Mouse (Mus musculus): ENCODE measurements around the gene Dpp4.

Gene Dpp4

DNA sequence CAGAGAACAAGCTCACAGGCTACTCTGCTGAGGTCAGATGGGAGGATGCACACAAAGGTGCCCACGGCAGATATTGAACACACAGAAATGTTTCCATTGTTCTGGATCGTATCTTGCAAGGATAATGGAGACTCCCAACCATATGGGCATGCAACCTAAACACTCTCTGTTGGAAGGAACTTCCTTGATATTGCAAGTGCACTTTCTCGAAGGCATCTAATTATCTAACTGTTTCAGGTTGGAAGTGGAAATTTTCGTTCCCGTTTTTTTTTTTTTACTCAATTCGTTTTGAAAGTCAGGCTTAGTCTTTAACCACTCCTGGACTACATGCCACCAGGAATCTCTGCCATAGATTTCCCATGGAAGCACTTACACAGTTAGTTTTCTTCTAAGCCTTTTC lies 51.2 kb downstream of the Dpp4 start:
- no peak for DNase-seq (ENCODE audit: low read depth, low spot score)

DNA sequence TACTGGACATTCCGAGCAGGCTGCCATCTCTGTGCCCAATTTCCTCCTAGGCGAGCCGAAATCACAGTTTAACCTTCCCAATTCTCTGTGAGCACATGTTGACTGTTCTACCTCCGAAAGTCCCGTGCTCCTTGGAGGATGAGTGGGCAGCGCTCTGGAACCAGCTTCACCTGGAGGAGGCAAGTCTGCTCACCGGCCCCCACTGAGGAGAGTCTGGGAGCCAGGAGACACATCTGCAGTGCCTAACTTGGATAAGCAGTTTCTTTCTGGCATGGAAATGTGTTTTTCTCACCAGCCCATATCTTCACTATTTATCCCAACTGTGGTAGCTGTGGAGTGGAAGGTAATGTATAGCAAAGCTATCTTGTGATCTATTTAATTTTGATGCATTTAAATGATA lies 54.8 kb downstream of the Dpp4 start:
- no peak for DNase-seq (ENCODE audit: low read depth, low spot score)

DNA sequence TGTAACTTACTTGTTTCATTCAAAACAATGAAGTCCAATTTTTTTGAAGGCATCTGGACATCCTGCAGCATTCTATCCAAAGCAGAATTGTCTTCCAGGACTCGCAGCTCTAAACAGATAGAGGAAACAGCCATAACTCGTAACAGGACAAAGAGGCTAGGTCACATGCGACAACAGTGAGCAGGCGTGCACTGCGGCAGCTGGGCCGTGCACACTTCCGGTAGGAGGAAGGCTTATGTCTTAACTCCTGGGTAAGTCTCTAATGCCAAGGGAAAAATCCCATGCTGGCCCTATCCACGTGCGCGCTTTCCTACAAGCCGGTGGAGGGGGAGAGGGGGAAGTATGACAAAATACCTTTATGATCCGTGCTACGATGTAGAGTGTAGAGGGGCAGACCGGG lies 55.4 kb downstream of the Dpp4 start:
- DNase-seq (ENCODE audit: low read depth, low spot score) = no peak

DNA sequence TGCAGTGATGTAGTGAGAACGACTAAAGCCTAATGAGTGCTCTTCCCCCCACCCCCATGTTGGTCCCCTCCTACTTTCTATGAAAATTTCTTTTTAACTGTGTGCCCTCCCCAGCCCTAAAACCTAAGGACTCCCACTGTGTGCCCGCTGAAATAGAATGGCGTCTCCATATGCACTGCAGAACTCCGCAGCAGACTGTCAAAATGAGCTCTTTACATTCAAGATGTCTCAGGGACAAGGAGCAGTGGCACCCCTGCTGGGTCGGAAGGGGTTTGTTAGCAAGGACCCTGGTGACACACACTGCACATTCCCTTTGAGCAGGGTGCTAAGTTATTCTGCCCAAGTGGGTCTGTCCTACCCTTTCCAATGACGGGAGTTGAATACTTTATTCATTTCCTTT lies 56.3 kb downstream of the Dpp4 start:
- DNase-seq (ENCODE audit: low read depth, low spot score) = no peak

DNA sequence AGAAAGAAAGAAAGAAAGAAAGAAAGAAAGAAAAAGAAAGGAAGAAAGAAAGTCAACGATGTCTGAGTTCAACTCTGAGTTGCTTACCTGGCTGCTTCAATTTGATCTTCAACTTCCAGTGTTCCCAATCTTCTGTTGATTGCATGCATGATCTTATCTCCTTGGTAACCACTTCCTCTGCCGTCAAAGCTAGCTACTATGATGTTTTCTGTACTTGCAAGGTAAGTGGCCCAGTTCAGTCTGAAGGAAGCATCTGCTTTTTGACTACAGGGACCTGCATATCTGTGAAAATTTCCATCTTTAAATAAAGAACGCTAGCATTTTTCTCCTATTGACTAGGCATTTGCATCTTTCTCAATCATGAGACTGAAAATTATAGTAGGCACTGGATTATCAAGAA lies 60.0 kb downstream of the Dpp4 start:
- DNase-seq (ENCODE audit: low read depth, low spot score) = no peak

DNA sequence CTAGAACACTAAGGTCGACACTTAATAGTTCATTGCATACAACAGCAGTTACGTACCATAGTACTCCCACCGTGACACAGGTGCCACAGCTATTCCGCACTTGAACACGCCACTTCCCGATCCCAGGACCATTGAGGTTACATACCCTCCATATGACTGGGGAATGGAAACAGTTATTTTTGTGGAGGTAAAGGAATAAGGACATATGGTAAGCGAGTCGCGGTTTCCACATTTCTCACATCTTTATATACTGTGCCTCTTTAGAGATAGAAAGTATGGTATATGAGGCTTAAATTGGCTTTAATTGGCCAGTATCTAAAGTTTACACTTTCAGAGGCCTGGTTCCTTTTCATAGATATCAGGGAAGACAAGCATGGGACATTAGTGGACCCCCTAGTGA lies 64.3 kb downstream of the Dpp4 start:
- no peak for DNase-seq (ENCODE audit: low read depth, low spot score)

DNA sequence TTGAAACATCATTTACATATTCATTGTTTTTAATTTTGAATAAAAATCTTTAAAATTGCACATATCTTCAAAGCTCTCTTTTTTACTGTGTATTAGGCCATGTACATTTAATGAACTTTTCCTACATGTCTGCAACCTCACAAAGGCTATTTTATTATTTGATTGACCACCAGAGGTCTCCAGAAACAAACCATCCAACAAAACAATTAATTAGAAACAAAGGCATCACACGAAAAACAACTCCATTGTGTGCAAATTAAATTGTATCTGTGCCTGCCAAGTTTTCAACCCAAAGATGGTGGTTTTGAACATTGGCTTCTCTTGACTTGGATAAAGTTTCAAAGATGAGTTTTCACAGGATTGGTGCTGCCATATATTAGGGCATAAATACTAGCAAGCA lies 65.3 kb downstream of the Dpp4 start:
- peak; percentile 20 for DNase-seq (ENCODE audit: low read depth, low spot score)

DNA sequence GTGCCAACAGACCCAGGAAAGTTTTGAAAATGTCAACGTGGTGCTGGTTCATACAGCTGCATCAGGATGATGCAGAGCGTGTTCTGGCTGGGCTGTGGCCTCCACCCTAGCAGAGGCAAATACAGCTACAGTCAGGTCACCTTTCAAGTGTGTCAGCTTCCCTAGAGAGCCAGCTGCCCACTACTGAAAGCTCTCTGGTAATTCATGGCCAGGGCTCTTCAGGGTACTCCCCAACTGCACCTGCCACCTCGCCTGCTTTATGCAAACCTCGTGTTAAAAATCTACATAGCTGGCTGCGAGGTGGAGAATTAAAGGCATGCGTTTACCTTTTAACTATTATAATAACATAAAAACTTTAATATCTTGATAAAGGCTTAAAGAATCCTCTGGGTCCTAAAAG lies 67.7 kb downstream of the Dpp4 start:
- DNase-seq (ENCODE audit: low read depth, low spot score) = no peak

DNA sequence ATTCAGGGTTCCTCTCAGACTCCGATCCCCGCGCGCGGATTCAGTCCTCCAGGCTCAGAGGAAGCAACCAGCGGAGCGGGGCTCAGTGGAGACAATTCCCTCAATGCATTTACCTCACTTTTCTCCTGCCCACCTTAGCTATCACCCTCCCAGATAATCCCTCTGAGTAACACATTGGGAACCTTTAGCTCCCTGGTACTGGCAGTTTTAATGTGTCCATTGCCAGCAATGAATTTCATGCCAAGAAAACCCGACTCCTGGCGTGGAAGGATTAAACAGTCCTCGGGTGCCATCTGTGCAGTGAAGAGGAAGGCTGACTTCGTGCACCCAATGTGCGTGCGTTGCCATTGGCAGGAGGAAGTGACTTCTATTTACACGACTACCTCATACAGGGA lies 70.3 kb downstream of the Dpp4 start:
- no peak for DNase-seq (ENCODE audit: low read depth, low spot score)

DNA sequence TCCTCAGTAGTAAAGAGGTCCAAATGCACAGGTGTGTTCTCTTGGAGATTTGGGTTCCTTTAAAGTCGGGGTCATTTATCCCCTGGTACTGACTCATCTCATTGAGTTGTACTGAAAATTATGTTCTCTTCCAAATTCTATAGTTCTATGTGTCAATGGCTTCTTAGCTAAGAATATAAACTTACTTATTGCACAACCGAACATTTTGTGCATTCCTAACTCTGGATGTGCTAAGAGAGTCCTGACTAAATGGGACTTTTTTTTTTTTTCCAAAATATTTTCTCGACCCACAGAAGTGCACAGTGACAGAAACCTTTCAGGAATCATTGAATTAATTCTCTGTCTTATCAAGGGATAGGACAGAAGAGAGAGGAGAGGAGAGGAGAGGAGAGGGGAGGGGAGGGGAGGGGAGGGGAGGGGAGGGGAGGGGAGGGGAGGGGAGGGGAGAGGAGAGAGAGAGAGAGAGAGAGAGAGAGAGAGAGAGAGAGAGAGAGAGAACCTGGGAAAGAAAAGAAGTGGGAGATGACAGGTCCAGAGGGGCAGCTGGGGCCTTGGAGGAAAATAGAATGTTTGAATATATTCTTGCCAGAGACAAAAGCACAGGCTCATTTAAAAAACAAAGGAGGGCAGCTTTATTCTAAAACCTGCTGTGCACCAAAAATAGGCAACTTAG lies 70.8 kb downstream of the Dpp4 start:
- no peak for DNase-seq (ENCODE audit: low read depth, low spot score)

DNA sequence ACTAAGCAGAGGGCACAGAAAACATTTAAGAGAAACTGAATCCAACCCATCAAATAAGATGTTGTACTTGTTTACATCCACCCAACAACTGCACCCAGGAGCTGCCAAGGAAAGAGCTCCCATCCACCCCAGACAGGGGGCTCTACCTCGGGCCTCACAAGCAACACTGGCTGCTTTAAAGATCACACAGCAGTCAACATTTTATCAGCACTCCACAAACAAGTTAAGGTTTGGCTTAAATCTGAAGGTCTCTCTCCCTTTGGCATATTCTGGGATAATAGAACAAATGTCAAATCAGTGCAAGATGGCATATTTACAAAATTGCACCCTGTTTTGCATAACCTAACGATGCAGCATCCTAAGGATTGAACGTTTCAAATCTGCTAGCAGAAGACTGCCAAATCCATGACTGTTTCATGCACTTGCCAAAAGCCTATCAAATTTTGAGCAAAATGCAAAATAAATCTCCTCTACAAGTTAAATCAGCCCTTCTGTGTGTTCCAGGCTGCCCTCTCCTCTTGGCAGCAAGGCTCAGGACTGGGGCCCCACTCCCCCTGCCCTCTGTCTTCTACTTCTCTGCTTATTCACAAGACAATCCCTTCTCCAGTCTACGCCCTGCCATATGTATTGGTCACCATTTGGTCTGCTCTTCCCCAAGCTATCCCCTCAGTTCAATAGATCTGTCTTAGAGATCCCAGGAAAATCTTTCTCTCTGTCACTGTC lies 72.6 kb downstream of the Dpp4 start:
- no peak for DNase-seq (ENCODE audit: low read depth, low spot score)

DNA sequence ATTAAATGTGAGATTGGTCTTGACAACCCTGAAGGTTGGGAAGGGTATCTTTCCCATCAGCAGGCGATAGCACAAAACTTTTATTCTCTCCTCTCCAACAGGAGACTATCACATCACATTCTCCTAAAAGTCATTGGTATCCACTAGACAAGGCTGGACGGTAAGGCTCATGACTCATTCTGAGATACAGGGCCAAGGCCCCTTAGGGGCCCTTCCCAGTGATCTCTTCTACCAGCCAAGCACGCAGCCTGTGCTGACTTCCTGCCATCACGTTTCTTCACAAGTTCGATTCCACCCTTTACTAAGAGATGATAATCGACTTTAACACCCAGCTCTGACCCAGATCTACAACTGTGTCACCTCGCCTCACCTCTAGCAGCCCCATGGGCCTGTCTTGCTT lies 74.9 kb downstream of the Dpp4 start:
- no peak for DNase-seq (ENCODE audit: low read depth, low spot score)

DNA sequence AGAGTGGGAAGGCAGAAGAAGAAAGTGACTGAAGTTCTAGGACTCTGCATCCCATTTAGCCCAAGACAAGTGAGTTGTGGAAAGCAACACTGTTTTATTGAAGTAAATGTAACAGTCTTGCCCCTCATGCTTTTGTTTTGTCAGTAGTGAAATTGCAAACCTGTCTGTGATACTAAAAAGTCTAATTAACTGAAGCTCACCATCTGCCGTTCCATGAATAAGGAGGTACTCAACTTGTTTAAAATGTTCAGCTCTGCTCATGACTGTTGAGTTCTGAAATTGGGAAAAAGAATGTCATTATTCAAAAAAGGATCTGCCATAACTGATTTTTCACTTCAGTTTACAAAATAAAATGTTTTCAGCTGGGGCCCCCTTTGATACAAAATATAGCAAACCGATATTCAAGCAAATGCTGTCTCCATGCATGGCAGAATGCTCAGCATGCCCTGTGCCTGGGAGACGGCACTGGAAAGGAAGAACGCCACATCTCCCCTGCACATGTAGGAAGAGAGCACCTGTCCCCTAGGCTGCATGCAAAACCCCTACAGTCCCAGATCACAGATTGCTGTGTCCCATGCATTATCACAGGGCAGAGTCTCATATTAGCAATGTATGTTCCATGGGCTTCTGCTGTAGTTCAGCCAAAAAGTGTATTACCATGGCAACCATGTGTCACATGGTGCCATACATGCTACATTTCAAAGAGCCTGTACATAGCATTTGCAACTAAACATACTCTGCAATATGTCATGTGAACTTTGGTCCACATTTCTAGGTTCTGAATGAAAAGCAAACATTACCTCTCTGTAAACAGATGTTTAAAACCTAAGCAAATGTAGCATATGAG lies 77.4 kb downstream of the Dpp4 start:
- no peak for DNase-seq (ENCODE audit: low read depth, low spot score)

DNA sequence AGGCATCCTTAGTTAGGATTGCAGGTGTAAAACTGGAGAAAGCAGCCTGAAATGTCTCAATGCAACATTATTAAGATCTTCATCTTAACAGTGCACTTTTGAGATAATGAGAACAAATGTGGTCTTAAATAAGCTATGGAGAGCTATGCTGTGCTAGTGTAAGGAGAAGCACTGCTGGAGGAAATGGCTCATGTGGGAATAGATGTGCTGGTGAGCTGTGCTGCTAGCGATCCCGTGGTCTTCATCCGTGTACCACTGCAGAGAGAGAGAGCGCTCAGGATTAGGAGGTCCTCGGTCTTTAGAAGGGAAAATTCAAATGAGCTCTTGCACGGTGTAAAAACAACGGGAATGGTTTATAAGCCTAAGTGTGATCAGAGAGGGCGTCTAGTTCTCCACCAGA lies 79.6 kb downstream of the Dpp4 start:
- no peak for DNase-seq (ENCODE audit: low read depth, low spot score)

DNA sequence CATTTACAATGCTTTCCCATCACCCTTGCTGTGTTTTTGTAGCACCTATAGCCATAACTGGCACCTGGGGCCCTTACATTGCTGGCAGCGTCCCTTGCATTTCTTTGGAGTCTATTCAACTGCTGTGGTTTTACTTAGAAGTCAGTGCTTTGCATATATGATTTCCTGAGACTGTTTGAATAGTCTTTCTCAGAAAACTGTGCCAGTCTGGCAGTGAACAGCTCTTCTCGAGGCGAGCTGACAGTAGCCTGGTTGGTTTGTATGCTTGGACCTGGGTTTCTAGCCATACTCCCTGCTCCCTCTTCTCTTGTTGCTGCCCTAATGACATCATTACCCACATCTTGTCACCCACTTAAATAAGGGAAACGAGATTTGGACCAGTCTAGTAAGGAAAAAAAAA lies 80.1 kb downstream of the Dpp4 start:
- DNase-seq (ENCODE audit: low read depth, low spot score) = no peak

DNA sequence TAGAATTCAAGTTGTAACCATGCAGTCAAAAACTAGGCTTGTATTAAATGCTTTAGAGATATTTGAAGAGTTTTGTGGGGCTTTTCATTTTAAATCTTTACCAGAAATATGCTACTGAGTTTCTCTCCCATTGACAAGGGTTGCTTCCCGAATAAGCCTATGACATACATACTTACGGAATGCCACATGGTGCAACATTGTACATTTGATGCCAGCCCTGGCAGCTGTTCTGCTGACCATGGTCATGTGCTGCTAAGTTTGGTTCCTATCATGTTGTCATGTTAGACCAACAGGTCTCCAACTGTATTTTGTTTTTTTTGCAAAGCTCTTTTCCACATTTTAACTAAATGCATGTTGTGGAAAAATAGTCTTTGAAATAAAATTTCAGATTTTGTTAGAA lies 86.6 kb downstream of the Dpp4 start:
- peak; percentile 12 for DNase-seq (ENCODE audit: low read depth, low spot score)

DNA sequence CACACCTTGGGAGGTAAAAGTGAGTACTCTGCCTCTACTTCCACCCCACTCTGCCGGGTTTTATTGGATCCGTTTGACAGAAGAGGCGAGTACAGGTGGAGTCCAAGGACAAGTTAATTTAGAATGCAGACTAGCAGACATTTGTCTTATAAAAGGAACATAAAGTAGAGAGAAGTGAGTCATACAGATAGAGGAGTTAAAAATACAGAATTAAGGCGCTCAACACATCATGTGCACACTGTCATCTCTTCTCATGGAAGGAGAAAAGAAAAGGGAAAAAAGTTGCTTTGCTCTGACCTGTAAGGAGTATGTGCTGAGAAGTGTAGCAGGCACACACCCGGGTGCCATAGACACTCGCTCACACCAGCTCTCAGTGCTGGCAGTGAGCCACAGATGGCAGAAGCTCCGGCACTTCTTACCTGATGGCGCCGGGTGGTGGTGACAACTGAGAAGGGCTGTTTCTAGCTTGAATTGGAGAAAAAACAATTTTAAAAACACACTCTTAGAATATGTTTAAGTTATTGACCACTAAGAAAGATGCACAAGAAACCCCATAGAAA lies 88.9 kb downstream of the Dpp4 start:
- DNase-seq (ENCODE audit: low read depth, low spot score) = no peak

DNA sequence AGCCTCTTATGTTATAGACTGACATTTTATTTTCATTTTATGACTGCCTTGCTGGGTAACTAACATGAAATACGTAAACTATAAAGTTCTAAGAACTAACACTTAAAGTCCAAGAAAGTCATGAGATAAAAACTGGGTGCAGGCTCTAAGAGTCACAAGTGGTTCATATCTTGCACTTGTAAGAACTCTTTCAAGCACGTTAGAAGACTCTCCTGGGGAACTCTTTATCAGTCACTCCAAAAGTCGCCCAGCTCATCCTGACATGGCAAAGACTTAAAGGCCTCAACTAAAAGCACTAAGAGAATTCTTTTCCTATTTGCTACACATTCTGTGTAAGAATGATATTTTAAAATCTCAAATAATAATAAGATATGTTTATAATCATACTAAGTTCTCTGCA lies 92.5 kb downstream of the Dpp4 start:
- no peak for DNase-seq (ENCODE audit: low read depth, low spot score)

DNA sequence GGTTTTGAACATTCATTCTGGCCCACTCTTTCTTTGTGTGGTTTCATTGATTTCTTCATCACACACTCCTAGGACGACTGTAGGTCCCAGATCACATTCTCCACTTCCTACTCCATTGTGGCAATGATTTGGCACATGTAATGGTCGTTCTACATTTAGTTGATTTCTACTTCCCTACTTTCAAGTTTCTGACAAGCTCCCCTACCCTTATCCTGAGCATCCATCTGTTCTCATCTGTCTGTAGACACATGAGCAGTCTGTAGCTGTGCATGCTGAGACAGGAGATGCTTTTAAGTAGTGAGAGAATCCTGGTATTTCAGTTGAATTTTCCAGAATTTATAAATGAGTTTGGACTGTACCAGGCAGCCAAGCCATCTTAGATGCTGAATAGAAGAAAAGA lies 95.1 kb downstream of the Dpp4 start:
- DNase-seq (ENCODE audit: low read depth, low spot score) = no peak

DNA sequence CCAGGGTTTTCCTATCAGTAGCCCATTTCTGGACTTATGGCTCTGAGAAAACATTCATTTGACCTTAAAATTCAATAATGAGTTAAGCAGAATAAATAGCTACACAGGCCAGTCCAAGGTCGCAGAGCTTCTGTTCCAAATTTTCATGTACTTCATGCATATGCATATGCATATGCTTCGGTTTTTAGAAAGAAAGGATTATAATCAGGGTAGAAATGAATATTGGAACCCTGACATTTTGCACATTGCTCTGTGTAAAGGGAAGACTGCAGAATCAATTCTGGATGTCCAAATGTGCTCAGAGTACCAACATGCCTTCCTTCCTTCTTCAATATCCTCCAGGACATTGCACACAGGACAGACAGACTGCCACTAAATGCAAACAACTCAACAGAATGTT lies 104.6 kb downstream of the Dpp4 start:
- DNase-seq (ENCODE audit: low read depth, low spot score) = no peak

DNA sequence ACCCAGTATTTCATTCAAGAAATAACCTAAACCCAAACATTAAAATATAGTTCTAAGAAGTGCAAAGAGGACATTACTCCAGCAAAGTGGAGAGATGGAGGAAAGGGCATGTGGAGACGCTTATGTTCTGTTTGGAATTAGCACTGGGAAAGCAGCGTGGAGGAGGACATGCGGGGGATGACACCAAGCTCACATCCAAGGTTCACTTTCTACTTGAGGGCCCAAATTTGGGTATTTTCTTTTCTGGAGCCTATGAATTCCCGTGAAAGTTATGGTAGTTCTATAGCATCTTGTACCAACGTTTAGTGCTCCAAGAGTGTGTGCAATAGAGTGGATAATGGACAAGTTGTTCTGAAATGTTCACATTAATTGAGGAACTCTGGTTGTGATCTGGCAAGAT lies 105.1 kb downstream of the Dpp4 start:
- no peak for DNase-seq (ENCODE audit: low read depth, low spot score)

DNA sequence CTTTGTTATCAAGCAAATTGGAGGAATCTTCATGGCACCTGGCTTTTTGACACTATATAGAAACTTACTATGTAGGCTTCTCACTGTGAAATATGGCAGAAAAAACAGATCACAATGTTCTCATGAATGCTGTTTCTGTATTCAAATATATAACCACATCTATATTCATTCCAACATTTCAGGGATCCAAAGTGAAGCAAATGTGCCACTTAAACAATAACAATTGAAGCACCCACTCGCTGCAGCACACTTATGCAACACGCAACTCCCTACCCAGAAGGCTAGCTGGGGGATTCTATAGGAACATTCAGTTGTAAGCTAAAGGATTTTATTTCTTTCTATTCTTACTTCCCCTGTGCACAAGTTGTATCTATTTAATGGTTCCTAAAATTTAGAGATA lies 110.3 kb downstream of the Dpp4 start:
- DNase-seq (ENCODE audit: low read depth, low spot score) = no peak

DNA sequence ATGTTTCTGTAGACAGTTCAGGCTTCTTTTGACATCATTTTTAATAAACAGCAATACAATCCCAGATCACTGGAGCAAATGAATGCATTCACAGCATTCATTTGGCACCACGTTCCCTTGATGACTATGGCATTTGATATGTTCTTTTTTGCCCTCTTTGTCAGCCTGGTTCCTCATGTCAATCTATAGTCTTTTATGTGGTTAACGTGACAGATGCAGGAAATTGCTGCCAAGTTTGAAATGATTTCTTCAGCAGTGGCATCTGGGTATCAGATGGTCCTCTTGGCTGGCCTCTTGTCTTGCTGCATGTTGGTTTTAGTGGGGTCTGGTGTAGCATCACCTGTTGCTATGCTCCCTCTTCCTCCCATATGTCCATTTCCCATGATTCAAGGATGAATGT lies 118.2 kb downstream of the Dpp4 start:
- peak; percentile 23 for DNase-seq (ENCODE audit: low read depth, low spot score)

Data from 3T3-L1 (cell line).